Mouse (Mus musculus): ENCODE data around the gene Hist2h2ac.
"Not testable (repeated sequence)": the region's sequence is repeated elsewhere in the genome, so short reads cannot be mapped to it uniquely, and the experiment has no call there.

Hist2h2ac gene

DNA sequence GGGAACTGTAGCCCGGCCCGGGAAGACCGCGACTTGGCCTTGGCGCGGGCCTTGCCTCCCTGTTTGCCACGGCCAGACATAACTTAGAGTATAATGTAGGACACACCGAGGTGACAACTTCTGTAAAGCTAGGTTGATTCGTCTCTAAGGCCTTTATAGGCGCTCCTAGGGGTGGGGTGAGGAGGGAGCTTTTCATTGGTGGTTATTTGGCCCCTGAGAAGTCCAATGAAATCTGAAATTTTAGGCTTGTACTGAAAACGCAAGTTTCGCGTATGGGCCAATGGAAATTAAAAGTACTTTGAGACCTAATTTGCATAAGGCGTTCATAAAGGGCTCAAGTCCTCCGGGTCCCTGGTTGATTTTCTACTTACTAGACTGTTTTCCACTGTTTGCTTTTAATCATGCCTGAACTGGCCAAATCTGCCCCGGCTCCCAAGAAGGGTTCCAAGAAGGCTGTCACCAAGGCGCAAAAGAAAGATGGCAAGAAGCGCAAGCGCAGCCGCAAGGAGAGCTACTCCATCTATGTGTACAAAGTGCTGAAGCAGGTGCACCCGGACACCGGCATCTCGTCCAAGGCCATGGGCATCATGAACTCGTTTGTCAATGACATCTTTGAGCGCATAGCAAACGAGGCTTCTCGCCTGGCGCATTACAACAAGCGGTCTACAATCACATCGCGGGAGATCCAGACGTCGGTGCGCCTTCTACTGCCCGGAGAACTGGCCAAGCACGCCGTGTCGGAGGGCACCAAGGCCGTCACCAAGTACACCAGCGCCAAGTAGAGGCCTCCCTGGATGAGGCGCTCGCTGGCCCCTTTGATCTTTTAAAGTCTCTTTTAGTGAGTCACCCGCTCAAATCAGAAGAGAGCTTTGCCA is at the start of gene Hist2h2ac, which contains the start of gene Hist2h2be:
TSS of gene Hist2h2ac (minus strand) at position 116 of the 875 bp plus-strand sequence.
TSS of gene Hist2h2be (plus strand) at position 355 of the 875 bp plus-strand sequence.
- peak; percentile 75 to 89 for DNase-seq

DNA sequence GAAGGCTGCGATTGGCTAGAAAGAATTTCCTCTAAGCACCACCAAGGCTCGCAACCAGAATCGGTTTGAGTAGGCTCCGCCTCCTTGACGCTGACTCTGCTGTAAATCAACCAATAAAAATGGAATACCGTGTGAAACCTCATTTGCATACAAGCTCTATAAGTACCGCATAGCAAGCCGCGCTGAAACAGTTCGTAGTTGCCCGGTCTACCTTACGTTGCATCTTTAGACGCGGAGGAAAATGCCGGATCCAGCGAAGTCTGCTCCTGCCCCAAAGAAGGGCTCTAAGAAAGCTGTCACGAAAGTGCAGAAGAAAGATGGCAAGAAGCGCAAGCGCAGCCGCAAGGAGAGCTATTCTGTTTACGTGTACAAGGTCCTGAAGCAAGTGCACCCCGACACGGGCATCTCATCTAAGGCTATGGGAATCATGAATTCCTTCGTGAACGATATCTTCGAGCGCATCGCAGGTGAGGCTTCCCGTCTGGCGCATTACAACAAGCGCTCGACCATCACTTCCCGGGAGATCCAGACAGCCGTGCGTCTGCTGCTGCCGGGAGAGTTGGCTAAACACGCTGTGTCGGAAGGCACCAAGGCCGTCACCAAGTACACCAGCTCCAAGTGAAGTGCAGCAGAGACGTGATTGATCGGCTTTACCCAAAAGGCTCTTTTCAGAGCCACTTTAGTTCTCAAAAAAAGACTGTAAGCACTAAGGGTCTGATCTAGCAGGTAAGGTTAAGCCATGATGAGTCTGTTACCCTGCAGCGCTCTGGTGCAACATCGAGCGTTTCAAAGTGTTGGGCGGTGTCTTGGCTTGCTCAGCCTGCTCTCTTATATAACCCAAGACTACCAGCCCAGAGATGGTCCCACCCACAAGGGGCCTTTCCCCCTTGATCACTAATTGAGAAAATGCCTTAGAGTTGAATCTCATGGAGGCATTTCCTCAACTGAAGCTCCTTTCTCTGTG is 49.1 kb upstream of the Hist2h2ac start, which contains the start of gene Hist2h2bb:
TSS of gene Hist2h2bb (plus strand) at position 242 of the 964 bp plus-strand sequence.
- peak; percentile 87 to 95 for DNase-seq

GRCm38 (mm10) chr3:96268776-96269378 is 48.2 kb upstream of the Hist2h2ac start:
- DNase-seq = not testable (repeated sequence)

GRCm38 (mm10) chr3:96268051-96268775 is 47.5 kb upstream of the Hist2h2ac start, which contains the start of gene Hist2h3b:
TSS of gene Hist2h3b (plus strand) at chr3:96268654.
- DNase-seq = peak; percentile 78 to 84

GRCm38 (mm10) chr3:96267541-96267940 is 46.9 kb upstream of the Hist2h2ac start:
- no peak for DNase-seq

DNA sequence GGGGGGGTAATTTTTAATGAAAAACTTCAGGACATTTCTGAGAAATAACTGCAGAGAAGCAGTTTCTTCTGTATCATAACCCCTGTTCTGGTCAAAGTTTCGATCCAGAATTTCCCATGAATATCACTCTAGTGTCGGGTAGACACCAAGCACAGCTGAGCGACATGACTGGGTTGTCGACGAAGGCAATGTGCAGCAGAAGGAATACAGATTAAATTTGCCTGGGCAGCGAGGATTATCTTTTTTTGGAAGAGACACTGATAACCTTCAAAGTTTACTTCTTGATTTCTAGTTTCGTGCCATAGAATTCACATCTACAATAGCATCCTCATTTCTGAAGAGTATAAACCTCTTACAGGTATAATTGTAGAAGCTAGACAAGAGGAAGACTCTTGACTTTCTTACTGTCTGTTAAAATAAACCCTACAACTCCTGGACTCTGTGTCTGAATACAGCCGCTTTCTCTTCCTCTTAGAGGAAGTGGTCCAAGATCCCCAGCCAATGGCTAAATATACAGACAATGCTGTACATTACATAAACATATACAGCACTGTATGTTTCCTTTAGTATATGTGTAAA is 45.5 kb upstream of the Hist2h2ac start:
- no peak for DNase-seq

DNA sequence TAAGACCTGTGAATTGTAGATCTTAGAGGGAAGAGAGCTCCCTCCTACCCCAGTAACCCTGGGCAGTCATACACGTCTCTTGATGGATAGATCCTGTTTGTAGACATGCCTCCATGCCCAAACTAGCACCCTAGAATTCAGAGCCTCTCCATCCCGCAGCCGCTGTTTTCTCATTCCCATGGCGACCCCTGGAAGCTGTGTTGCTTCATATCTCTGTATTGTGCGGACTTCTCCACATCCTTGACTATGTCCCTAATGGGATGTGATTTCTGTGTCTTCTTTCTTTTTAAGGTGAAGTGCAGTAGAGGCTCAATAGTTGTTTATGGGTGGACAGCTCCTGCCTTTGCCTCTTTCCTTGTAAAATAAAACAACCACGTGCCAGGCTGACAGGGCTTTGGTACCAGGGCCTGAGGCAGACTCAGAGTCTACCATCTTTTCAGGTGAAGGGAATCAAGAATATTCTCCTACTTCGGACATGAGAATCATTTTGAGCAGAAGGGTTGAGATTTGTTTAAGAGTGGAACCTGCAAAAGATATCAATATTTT is 43.8 kb upstream of the Hist2h2ac start:
- DNase-seq = no peak

DNA sequence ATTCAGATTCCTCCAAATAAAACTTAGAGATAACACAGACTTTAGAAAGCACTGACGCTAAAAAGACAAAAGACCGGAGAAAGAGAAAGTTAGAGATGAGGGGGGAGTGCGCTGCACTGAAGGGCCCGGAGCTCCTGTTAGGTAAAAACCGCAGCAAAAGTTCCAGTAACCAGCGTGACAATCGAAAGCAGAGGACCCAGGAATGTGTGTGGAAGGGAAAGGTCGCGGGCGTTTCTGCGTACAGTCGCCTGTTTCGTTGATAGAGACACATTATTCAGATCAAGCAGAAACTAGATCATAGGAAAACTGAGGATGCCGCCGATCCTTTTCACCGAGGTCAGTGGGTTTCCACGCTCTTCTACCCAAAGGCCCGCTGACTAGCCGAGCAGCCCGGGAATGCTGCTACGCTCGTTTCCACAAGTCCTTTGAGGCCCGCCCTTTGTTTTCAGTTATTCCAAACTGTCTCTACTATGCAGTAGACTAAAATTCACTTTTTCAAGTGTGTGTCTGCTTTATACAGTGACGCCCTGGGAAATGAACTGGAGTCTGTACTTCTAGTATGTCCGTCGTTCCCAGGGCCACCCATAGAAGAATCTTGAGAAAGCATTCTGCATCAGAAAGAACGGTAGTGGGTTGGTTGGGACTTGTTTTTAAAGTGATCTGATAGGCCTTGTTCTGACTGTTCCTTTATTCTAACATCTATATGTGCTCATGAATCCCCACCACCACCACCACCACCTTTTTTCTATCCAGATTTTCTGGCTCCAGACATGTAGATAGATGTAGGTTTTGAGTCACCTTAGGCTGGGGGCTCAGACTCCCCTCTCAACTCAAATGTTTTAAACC is 43.1 kb upstream of the Hist2h2ac start:
- peak; percentile 36 to 62 for DNase-seq

DNA sequence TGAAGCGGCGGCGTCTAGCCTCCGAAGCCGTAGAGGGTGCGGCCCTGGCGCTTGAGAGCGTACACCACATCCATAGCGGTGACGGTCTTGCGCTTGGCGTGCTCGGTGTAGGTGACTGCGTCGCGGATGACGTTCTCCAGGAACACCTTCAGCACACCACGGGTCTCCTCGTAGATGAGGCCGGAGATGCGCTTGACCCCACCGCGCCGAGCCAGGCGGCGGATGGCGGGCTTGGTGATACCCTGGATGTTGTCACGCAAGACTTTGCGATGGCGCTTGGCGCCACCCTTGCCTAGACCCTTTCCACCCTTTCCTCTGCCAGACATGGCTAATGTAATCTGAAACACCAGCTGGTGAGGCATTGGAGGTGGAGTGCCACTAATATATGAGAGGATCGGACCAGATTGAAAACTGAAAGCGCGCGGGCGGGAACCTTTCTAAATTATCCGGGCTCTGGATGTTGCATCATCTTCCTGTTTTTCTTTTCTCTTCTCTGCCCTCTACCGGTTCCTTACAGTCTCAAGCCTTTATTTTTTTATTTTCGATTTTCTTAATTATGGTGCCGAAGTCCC is 42.4 kb upstream of the Hist2h2ac start, which contains the start of gene Hist2h4:
TSS of gene Hist2h4 (minus strand) at position 333 of the 572 bp plus-strand sequence.
- DNase-seq = peak; percentile 93 to 99

GRCm38 (mm10) chr3:96262216-96262875 is 41.7 kb upstream of the Hist2h2ac start:
- DNase-seq = peak; percentile 88 to 91

GRCm38 (mm10) chr3:96261623-96262022 is 40.9 kb upstream of the Hist2h2ac start:
- DNase-seq = no peak

DNA sequence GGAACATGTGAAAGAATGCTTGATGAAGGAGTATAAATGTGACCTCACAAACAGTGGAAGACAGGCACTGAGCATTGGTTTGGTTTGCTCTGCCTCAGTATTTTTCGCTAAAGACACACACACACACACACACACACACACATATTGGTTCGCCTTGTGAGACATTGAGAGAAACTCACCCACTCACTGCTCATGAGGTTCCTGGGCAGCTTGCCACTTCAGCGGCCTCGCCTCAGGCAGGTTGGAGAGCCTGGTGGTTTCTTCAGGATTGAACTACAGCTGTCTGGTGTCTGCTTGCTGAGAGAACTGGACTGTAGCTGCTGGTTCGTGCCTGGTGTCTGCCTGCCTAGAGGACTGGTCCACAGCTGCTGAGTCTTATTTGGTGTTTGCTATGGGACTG is 39.5 kb upstream of the Hist2h2ac start:
- no peak for DNase-seq

DNA sequence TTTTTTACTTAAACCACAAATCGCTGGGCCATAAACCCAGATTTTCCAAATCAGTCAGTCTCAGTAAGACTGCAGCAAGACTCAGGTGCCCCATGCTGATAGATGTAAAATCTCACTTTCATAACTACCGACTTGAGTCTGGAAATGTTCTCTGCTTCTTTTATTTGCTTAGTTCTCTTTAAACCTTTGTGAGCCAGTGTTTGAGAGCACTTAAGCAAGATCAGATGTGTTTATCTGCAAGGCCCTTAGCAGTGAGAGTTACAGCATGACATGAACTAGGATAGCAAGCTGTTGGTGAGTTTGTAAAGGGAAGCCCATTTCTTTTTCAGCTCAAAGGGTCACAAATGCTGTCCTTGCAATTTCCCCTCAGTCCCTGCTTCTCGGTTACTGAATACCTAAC is 36.5 kb upstream of the Hist2h2ac start:
- DNase-seq = no peak

DNA sequence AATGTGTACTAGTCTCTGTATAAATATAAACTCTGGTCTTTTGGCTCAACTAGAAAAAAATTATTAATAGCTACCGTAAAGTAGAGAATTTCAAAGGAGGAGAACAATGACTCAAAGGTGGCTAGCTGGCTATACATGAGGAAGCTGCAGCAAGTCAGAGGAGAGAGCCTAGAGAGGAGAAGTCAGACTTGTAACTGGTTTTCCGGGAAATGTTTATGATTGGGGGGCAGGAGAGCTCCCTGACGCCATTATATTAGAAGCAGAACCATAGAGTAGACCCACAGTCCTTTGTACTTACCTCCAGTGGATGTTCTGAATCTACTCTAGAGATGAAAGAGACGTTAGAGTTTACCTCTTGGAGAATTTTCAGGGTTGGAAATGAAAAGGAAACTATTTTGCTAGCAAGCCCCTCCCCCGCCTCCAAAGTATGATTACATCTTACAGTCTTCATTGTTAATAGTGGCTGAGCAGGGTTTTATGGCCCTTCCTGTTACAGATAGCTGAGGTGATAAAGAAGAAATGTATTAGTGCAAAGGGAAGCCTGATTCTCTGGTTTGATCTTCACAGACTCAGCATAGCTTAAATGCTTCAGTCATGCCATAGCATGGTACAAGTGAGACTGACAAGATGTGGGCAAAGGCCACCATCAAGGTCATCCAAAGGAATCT is 35.4 kb upstream of the Hist2h2ac start:
- no peak for DNase-seq

- DNase-seq = no peak
Measured at GRCm38 (mm10) chr3:96254683-96255355, 34.1 kb upstream of the Hist2h2ac start.

DNA sequence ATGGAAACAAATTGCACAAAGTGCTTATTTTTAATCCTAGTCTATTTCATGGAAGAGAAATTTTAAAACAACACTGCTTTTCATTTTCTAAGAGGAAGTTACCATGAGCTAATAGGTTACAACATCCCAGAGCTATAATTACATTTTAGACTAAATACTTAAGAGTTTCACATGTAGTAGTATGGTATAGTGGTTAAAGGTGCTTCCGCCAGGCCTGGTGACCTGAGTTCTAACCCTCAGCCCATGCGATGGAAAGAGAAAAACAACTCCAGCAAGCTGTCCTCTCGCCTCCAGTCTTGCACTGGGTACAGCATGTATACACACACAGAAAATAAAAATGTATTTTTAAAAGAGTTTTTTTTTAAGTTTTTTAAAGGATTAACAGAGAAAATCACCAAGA is 31.1 kb upstream of the Hist2h2ac start:
- no peak for DNase-seq

DNA sequence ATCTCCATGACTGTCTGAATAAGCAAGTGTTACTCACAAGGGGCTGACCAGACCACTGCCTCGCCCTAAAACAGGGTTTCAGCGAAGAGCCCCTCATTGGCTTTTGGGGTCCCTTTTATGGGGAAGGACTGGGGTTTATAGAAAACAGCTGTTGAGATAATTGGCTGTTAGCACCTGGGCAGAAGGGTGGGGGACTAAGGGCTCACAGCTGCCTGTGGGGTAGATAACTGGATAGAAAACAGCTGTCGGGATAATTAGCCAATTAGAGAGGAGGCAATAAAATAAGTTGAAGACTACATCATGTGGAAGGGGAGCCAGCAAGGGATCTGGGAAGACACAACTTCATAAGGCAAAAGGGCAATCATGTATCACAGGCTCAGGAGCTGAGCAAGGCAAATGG is 30.2 kb upstream of the Hist2h2ac start:
- DNase-seq = no peak

DNA sequence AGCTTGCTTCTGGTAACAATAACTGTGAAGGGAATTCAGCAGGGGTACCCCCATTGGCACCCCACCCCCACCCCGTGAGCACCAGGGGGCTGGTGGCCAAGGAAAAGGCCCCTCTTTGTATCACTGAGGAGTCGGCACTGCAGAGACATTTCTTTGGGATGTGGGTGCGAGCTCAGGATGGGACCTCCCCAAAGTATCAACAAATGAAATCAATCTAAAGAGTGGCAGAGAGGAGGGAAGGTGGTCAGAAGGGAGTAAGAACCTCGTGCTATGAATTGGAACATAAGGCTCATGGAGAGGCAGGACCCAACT is 28.3 kb upstream of the Hist2h2ac start:
- DNase-seq = no peak
